Mouse (Mus musculus) heart, adult 9 months (tissue): ENCODE data around the gene Neurl3.

Experiments used
- DNase-seq, 2 experiments: peaks; one replicate each; pipeline ENCODE4 v3.0.0; 2022; ENCODE audit warnings: low spot score in 2 of 2

Gene Neurl3

GRCm38 (mm10) chr1:36274455-36274854, at the start of gene Neurl3:
Gene Neurl3 (minus strand): TSS chr1:36274679.
- DNase-seq, result no peak

DNA sequence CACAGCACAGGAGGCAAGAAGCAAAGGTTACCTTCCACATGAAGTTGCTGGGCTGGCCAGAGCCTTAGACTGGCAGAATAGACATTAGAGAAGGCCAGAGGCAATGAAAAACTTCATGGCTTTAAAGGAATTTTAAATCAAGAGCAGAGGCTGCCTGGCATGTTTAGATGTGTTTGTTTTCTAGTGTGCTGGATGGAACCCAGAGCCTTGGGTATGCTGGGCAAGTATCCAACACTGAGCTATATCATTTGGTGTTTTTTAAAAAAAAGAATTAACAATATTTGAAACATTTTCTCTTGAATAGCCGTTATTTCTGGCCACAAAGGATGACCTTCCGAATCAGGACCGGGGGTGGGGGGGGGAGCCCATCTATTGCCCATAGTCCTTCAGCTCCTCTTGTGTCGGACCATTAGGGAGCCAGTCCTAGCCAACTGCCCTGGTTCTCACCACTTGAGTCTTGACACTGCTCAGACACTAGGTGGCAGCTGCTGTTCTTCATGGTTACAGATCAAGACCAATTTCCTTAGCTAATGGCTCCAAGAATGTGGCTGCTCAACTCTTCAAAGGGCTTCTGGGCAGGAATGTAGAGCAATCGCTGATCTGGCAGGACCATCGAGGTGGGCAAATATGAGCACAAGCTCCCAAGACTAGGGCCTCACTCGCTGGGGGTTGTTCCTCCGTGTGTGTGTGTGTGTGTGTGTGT, 49.4 kb upstream of the Neurl3 start:
- peak; percentile 33 to 41 for DNase-seq

GRCm38 (mm10) chr1:36323076-36323475, 48.6 kb upstream of the Neurl3 start:
- no peak for DNase-seq

DNA sequence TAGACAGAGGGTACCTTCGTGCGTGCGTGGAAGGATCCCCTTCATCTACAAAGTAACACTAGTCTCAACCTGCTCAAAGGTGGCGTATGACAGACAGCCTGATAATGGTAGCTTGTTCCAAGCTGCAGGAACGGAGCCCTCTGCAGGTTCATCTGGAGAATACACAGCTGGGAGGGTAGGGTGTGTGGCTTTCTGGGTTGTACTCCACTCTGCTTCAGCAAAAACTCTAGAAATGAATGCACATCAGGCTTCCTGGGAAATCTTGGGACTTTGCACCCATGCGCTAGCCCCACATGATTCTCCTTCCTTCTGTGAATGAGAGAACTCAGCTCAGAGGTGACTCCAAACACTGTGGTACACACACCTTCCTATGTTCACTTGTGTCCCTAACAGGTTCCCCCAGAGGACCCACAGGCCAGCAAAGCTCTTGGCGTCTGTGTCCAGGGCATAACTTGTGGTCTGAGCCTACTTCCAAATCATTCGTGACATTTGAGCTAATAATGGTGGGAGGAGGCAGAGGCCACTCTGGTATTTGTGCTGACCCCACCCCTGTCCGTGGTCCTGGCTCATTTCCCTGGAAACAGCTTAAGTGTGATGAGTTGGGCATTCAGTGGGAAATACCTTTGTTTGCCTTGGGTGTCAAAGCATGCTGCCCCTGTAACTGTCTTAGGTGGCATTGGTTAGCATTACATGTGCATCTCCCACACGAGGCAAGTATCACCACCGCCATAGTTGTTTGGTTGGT, 47.5 kb upstream of the Neurl3 start:
- DNase-seq, result no peak

DNA sequence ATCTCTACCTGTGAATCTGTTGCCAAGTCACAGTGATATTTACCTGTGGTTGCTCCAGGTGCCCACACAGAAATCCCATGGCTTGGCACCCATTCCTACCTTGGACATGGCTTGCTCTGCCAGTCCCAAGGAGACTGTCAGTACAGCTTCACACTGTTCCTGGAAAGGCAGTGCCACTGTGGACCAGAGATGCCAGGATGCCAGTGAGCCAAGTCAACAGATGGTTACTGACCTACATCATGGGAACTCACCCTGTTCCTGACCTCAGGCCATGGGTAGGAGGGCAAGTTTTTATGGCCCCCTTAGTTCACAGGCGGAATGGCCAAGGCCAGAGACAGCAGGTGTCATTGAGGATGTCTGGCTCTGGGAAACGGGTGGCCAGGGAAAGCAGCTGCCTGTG, 46.7 kb upstream of the Neurl3 start:
- DNase-seq, result no peak

- DNase-seq, result no peak
These were observed 41.3 kb upstream of the Neurl3 start for GRCm38 (mm10) chr1:36315776-36316100.

DNA sequence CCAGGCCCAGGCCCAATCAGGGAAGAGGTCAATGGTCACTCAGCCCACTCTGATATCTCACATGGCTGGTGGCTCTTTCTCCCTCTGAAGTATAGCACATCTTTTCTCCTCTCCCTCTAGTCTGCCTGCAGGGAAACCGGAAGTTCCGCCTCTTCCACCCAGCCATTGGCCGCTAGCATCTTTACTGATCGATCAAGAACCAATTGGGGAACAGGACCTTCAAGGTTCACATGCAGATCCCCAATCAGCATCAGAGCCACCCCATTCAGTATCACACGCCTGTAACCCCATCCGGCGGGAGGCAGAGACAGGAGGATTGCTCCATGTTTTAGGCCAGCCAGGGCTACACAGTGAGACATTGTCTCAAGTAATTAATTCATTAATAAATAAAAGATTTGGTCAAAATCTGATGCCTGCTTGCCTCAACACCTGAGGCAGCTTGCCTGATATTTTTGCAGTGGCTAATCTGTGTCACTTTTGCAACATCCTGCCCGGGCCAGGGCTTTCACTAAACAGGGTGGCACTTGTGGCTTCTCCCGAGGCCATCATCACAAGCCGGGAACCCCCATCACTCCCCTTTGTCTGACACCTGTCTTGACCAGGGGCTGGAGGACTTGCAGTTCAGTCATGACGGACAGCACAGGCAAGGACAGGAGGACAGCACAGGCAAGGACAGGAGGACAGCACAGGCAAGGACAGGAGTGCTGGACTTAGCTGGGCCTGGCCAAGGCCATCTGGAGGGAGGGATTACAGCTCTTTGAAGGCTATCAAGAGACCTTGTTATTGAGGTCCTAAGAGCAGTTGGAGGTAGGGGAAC, 40.7 kb upstream of the Neurl3 start:
- DNase-seq, result no peak

- DNase-seq, result peak; percentile 51 to 62
These were observed 35.0 kb upstream of the Neurl3 start for GRCm38 (mm10) chr1:36309498-36309901.

DNA sequence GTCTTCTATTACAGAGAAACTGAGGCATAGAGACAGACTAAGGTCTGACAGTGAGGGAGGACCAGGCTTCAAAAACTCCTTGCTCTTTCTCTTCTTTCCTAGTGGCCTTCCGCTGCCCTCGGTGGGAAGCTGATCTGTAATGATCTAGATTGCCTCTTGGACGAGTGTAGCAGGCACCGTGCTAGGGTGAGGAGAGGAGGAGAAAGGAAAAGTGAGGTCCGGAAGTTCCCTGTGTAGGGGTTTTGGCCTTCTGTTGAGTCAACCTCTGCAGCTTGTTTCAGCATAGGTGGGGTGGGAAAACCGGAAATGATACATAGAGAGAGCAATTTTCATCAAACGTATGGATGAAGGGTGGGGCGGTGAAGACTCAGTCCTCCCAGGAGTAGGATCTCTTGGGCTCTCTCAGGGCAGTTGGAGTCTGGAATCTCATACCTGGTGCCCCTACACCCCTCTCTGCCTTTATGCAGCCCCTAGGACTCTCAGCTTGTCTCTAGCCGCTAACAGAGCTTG, 34.5 kb upstream of the Neurl3 start:
- no peak for DNase-seq

DNA sequence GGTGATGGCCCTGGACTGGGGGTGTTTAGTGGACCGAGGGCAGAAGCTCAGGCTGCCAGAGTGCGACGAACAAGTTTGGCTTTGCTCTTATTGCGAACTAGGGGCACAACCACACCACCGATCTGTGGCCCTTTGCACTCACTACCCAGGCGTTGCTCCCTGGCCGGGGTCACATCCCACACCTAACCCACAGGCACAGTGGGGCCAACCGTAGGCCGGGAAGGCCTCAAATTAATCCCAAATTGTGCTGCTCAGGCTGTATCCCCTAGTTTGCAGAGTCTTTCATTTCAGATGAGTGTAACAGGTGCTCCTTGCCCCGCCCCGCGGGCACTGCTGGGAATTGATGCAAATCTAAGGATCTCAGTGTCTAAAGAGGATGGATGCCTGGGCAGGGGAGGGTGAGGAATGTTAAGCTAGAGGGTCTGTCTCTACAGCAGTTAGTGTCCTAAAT, 34.0 kb upstream of the Neurl3 start:
- DNase-seq, result peak; percentile 23 to 39

DNA sequence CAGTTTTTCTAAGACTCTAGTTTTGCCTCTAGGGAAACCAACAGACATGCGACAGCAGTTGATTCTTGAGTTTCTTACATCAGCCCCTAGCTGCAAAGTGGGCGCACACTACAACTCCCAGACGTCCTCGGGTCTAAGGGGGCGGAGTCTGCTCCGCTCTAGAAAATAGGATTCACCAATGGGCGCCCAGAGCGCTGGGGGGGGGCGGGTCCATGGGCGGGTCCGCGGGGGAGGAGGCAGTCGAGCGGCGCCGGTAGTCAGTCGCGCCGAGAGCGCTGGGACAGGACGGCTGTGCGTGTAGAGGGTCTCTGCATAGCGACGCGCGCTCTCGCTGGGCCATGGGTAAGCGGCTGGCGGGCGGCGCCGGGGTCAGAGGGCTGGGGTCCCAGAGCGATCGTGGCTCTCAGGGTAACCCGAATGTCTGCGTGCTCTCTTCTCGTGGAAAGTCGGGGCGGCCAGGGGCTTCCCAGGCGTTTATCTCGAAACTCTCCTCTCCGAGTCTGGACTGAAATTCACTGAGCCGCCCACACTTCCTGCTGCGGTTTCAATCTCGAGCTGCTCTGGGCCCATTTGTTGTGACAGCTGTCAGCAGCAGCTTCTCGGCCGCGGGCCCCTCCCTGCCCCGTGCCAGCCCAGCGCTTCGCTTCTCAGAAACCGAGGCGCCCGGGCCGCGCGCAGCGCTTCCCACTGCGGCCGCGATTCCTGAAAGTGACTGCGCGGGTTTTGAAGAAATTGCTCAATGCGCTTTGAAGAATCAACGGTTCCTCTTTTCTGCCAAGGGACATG, 33.2 kb upstream of the Neurl3 start, which contains the start of gene Arid5a:
TSS of gene Arid5a (plus strand) at position 239 of the 786 bp plus-strand sequence.
- DNase-seq, result peak; percentile 86 to 88

DNA sequence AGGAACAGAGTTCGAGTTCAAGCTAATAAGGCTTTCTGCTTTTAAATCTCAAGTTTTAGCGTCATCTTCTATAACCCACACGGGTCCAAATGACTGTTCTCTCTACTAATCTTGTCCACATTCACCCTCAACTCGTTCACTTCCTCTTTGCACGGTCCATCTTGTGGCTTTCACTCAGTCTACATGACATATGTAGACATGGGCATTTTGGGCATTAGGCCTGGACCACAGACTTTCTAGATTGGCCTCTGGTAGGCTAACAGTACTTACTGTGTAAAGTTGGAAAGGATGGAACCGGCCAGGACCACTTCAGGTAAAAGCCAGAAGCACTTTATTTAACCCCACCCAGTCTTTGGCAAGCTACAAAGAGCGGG, 32.6 kb upstream of the Neurl3 start:
- no peak for DNase-seq

DNA sequence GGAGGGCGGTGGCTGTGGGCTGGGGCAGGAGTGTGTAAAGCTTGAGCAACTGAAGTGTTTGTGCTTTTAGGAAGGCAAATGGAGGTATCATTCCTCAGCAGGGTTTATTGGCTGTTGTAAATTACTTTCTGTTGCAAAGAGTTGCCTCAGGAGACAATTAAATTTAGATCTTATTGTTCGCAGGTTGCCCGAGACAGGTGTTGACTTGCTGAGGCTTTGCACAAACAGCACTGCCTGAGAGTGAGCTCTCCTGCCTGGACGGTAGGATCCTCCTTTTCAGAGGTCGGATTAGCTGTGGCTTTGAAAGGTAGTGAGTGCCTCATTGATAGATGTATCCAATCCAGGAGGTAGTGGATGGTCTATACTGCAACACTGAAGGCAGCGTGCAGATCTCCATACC, 31.6 kb upstream of the Neurl3 start:
- no peak for DNase-seq

- peak; percentile 65 to 72 for DNase-seq
These were observed 30.3 kb upstream of the Neurl3 start for GRCm38 (mm10) chr1:36304764-36305163.

GRCm38 (mm10) chr1:36303381-36304320, 29.2 kb upstream of the Neurl3 start:
- peak; percentile 86 to 93 for DNase-seq

GRCm38 (mm10) chr1:36302957-36303356, 28.5 kb upstream of the Neurl3 start:
- no peak for DNase-seq

DNA sequence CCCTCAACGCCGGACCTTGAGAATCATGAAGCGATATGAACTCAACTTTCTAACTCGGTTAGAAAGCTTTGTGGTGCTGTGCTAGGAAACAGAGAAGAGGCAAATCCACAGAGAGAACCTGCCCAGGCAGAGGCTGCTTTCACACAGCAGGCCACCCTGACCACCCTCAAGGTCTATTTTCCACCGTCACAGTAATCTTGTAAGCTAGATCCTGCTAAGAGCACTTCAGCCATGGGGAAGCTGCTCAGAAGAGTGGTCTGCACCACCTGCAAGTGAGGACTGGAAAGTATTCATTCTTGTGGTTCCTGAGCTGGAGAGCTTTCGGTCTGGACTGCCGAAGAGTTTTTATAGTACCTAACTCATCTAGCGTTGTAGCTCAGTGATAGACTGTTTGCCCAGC, 27.8 kb upstream of the Neurl3 start:
- no peak for DNase-seq

- no peak for DNase-seq
These were observed 26.0 kb upstream of the Neurl3 start for GRCm38 (mm10) chr1:36300486-36300885.

DNA sequence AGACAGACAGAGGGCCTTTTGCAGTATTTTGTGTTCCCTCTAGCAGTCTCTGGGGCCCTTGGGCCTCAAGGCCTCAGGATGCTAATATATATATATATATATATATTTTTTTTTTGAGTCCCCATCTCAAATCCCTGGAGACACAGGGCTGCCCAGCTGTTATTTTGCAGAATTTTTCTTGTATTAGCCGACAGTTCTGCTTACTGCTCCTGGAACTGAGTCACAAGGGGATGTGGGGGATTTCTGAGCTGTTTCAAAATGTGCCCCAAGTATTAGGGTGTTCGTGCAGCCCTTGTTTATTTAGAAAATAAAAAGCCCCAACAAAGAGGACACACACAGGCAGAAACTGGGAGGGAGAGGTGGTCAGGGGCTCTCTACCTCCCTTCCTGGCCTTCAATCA, 25.2 kb upstream of the Neurl3 start:
- DNase-seq, result no peak

DNA sequence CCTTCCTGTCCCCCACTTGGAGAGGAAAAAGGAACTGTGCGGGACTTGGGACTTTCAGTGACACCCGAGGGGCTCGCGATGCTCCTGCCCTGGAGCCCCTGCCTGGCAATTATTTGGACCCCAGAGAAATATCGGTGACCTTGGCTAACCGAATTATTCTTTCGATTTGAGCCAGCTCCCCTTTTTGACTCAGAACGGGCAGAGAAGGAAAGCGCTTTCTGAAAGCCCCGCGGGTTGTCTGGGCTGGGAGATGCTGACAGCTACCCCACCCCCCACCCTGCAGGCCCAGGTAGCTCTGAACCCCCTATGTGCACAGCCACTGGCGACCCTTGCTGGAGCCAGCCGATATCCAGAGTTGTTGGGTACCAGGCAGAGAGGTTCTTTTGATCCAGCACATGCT, 24.6 kb upstream of the Neurl3 start:
- no peak for DNase-seq
